Mouse (Mus musculus): ENCODE measurements around the gene Sgk2. TPM values are rescaled to one million over a fixed set of nuclear protein-coding genes. Genes with fewer than 3 reads are reported as not detected.
"Not testable (repeated sequence)": the region's sequence is repeated elsewhere in the genome, so short reads cannot be mapped to it uniquely, and the experiment has no call there.

The Sgk2 gene
- polyA plus RNA-seq, 1 experiment from 2014 or later, result 1.2 TPM

GRCm38 (mm10) chr2:163051691-163052090 is 64.6 kb downstream of the Sgk2 start:
- Histone ChIP-seq H3K9ac (ENCODE audit: low read depth, low read length) (no peak overlapping the region), H3K9me3 (ENCODE audit: control insufficient read depth, low read length) (no peaks in the 10 kb centered on the region), H3K27me3 (replicated peaks; ENCODE audit: control insufficient read depth, insufficient read depth, low read length) (no peaks in the 10 kb centered on the region), H3K4me1 (ENCODE audit: control insufficient read depth, insufficient read depth, low read length) (peaks cover 21% of the 10 kb centered on the region), H3K27ac (ENCODE audit: low read length) (no peak overlapping the region), H3K4me3 (ENCODE audit: low read length) (no peak overlapping the region), H3K4me2 (ENCODE audit: low read depth, low read length) (no peak overlapping the region), H3K36me3 (ENCODE audit: control insufficient read depth, insufficient read depth, low read length) (peaks cover 3% of the 10 kb centered on the region; the same call in 1 of the 2 replicates)
- WGBS, result 58% methylated on average over 1 of the region's 1 CpGs
- no peak for ATAC-seq

DNA sequence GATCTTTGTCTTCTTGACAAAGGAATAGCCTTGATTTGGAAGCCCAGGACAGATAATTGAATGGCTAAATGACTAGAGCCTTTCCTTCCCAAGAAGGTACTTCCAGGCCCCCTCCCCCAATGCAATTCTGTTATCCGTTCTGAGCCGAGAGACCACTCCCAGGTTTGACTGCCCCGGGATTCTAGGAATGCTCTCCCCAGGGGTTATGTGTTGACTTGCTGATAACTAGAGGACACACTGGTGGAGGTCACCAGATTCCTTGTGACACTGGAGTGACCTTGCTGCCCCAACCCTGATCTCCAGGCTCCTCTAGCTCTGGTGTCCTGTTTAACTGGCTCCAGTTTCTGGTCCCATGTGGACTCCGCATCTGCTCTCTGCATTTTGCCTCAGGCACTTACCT is 65.0 kb downstream of the Sgk2 start:
- H3K9me3 ChIP-seq (ENCODE audit: control insufficient read depth, low read length), result no peaks in the 10 kb centered on the region
- H3K36me3 ChIP-seq (ENCODE audit: control insufficient read depth, insufficient read depth, low read length), result peaks cover 2% of the 10 kb centered on the region; the same call in 1 of the 2 replicates
- 49% methylated on average over 4 of the region's 4 CpGs for WGBS
- no peak overlapping the region for H3K4me2 ChIP-seq (ENCODE audit: low read depth, low read length)
- peaks cover 21% of the 10 kb centered on the region for H3K4me1 ChIP-seq (ENCODE audit: control insufficient read depth, insufficient read depth, low read length)
- no peak overlapping the region for H3K4me3 ChIP-seq (ENCODE audit: low read length)
- H3K9ac ChIP-seq (ENCODE audit: low read depth, low read length), result no peak overlapping the region
- ATAC-seq, result no peak
- no peaks in the 10 kb centered on the region for H3K27me3 ChIP-seq (replicated peaks; ENCODE audit: control insufficient read depth, insufficient read depth, low read length)
- H3K27ac ChIP-seq (ENCODE audit: low read length), result no peak overlapping the region

- H3K9ac ChIP-seq (ENCODE audit: low read depth, low read length), result no peak overlapping the region
- H3K27ac ChIP-seq (ENCODE audit: low read length), result no peak overlapping the region
- no peaks in the 10 kb centered on the region for H3K36me3 ChIP-seq (ENCODE audit: control insufficient read depth, insufficient read depth, low read length)
- H3K4me3 ChIP-seq (ENCODE audit: low read length), result no peak overlapping the region
- no peak for ATAC-seq
- H3K27me3 ChIP-seq (replicated peaks; ENCODE audit: control insufficient read depth, insufficient read depth, low read length), result no peaks in the 10 kb centered on the region
- H3K9me3 ChIP-seq (ENCODE audit: control insufficient read depth, low read length), result no peaks in the 10 kb centered on the region
- 78% methylated on average over 4 of the region's 4 CpGs for WGBS
- no peak overlapping the region for H3K4me2 ChIP-seq (ENCODE audit: low read depth, low read length)
- H3K4me1 ChIP-seq (ENCODE audit: control insufficient read depth, insufficient read depth, low read length), result peaks cover 21% of the 10 kb centered on the region
Observed at GRCm38 (mm10) chr2:163052826-163053225, 65.7 kb downstream of the Sgk2 start.

DNA sequence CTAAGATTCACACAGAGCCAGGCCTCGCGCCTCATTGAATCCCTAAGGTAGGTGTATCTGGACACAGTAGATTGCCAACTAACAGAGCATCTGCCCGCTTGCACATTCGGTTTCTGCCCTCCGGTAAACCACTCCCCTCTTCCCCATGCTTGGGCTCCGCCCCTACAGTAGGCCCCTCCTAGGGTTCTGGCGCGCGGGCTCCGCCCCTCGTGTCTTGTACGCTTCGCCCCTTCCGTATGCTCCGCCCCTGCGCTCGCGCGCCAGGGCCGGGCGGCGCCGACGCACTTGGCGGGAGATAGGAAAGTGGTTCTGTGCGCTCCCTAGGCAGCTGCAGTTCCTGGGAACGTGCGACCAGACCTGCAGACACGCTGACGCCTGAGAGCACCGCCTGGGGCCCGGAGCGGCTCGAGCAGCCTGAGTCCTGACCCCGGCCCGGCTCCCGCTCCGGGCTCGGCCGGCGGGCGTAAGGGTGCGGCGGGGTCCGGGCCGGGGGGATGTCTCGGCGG is 67.3 kb downstream of the Sgk2 start, which contains the start of gene Mybl2:
Gene Mybl2, plus strand, starts transcription at position 353 of the 506 bp plus-strand sequence.
- Histone ChIP-seq H3K9me3 (ENCODE audit: control insufficient read depth, low read length) (no peaks in the 10 kb centered on the region), H3K36me3 (ENCODE audit: control insufficient read depth, insufficient read depth, low read length) (no peaks in the 10 kb centered on the region), H3K4me2 (ENCODE audit: low read depth, low read length) (peak within 1 kb of the TSS; percentile 98), H3K4me1 (ENCODE audit: control insufficient read depth, insufficient read depth, low read length) (peaks cover 21% of the 10 kb centered on the region), H3K9ac (ENCODE audit: low read depth, low read length) (peak within 1 kb of the TSS; percentile 77), H3K27ac (ENCODE audit: low read length) (peak within 1 kb of the TSS; percentile 28), H3K4me3 (ENCODE audit: low read length) (peak within 1 kb of the TSS; percentile 77), H3K27me3 (replicated peaks; ENCODE audit: control insufficient read depth, insufficient read depth, low read length) (no peaks in the 10 kb centered on the region)
- WGBS, result under 1% methylated on average over 48 of the region's 48 CpGs
- peak; percentile 99 for ATAC-seq

DNA sequence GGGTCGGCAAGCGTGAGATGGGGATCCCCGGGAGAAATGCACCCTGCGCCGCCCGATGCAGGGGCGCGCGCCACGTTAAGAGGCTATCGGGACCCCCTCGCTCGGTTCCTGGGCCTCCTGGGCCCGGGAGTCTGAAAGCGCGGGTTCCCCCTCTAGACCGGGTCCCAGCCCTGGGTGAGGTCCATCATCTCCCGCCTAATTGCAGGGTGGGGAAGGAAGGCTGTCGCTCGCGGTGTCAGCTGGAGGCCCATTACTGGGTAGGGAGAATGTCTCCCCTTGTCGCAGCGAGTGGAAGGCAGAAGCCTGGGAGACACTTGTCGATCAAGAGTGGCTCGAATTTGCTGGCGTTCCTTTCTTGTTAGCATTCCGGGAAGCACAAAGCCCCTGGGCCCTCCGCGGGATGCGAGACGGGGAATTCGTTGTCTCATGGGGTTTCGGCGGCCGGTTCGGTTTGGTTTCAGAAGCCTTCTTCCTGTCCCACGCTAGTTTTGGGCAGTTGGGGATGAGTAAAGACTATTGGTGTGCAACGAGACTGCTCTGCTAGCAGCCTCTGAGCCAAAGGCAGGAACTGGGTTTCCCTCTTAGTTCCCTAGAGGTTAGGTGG is 67.9 kb downstream of the Sgk2 start:
- ATAC-seq, result peak; percentile 66
- H3K4me1 ChIP-seq (ENCODE audit: control insufficient read depth, insufficient read depth, low read length), result peaks cover 21% of the 10 kb centered on the region
- no peaks in the 10 kb centered on the region for H3K27me3 ChIP-seq (replicated peaks; ENCODE audit: control insufficient read depth, insufficient read depth, low read length)
- H3K9ac ChIP-seq (ENCODE audit: low read depth, low read length), result peak overlapping the region; percentile 77
- no peaks in the 10 kb centered on the region for H3K36me3 ChIP-seq (ENCODE audit: control insufficient read depth, insufficient read depth, low read length)
- peak overlapping the region; percentile 77 for H3K4me3 ChIP-seq (ENCODE audit: low read length)
- H3K9me3 ChIP-seq (ENCODE audit: control insufficient read depth, low read length), result no peaks in the 10 kb centered on the region
- under 1% methylated on average over 36 of the region's 38 CpGs for WGBS
- peak overlapping the region; percentile 28 for H3K27ac ChIP-seq (ENCODE audit: low read length)
- H3K4me2 ChIP-seq (ENCODE audit: low read depth, low read length), result peak overlapping the region; percentile 98

GRCm38 (mm10) chr2:163055715-163056114 is 68.6 kb downstream of the Sgk2 start:
- Histone ChIP-seq H3K27ac (ENCODE audit: low read length) (no peak overlapping the region), H3K36me3 (ENCODE audit: control insufficient read depth, insufficient read depth, low read length) (no peaks in the 10 kb centered on the region), H3K9me3 (ENCODE audit: control insufficient read depth, low read length) (no peaks in the 10 kb centered on the region), H3K27me3 (replicated peaks; ENCODE audit: control insufficient read depth, insufficient read depth, low read length) (no peaks in the 10 kb centered on the region), H3K9ac (ENCODE audit: low read depth, low read length) (peak overlapping the region; percentile 77), H3K4me3 (ENCODE audit: low read length) (peak overlapping the region; percentile 77), H3K4me2 (ENCODE audit: low read depth, low read length) (peak overlapping the region; percentile 98), H3K4me1 (ENCODE audit: control insufficient read depth, insufficient read depth, low read length) (peaks cover 21% of the 10 kb centered on the region)
- no peak for ATAC-seq
- WGBS, result 34% methylated on average over 5 of the region's 5 CpGs

DNA sequence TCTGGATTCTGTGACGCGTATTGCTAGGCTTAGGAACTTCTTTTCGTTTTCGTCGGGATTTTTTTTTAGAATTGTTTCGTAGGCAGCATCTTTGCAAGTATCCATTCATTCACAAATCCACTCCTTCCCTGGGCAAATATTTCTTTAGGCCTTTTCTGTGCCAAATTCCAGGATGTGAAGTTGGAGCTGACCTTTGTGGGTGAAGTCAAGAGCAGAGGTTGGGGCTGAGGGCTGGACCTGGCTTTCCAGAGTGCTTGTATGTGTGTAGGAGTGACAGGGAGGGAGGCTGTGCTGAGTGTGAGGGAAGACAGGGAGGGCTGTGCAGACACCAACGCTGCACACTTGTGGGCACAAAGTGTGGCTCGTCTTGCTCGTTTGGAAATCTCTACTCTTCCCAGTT is 69.5 kb downstream of the Sgk2 start:
- ATAC-seq, result no peak
- no peak overlapping the region for H3K4me2 ChIP-seq (ENCODE audit: low read depth, low read length)

GRCm38 (mm10) chr2:163058981-163059380 is 71.9 kb downstream of the Sgk2 start:
- not testable (repeated sequence) for H3K27ac ChIP-seq (ENCODE audit: low read length); H3K4me3 ChIP-seq (ENCODE audit: low read length); H3K9me3 ChIP-seq (ENCODE audit: control insufficient read depth, low read length); H3K36me3 ChIP-seq (ENCODE audit: control insufficient read depth, insufficient read depth, low read length); H3K9ac ChIP-seq (ENCODE audit: low read depth, low read length); ATAC-seq; H3K27me3 ChIP-seq (replicated peaks; ENCODE audit: control insufficient read depth, insufficient read depth, low read length); H3K4me2 ChIP-seq (ENCODE audit: low read depth, low read length)
- H3K4me1 ChIP-seq (ENCODE audit: control insufficient read depth, insufficient read depth, low read length), result peaks cover 17% of the 10 kb centered on the region
- WGBS, result 90% methylated on average over 7 of the region's 7 CpGs

More for the DNA sequence above, 69.5 kb downstream of the Sgk2 start:
- H3K36me3 ChIP-seq (ENCODE audit: control insufficient read depth, insufficient read depth, low read length), result no peaks in the 10 kb centered on the region
- H3K4me1 ChIP-seq (ENCODE audit: control insufficient read depth, insufficient read depth, low read length), result peaks cover 21% of the 10 kb centered on the region
- H3K27ac ChIP-seq (ENCODE audit: low read length), result no peak overlapping the region
- H3K4me3 ChIP-seq (ENCODE audit: low read length), result no peak overlapping the region
- no peak overlapping the region for H3K9ac ChIP-seq (ENCODE audit: low read depth, low read length)
- no peaks in the 10 kb centered on the region for H3K9me3 ChIP-seq (ENCODE audit: control insufficient read depth, low read length)
- no peaks in the 10 kb centered on the region for H3K27me3 ChIP-seq (replicated peaks; ENCODE audit: control insufficient read depth, insufficient read depth, low read length)
- 85% methylated on average over 9 of the region's 9 CpGs for WGBS

DNA sequence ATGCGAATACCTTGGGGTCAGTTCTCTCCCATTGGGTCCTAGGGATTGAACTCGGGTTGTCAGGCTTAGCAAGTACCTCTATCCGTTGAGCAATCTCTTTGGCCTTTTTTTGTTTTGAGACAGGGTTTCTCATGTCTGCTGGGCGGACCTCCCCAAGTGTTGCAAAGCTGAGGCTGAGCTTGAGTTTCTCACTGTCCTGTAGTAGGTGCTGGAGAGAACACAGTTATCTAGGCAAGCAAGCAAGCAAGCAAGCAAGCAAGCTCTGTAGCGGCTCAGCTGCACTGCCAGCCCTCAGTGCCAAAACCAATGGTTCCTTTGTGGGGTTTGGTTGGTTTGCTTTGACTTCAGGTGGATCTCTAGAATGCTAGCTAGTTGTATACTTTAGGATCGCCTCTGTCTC is 73.5 kb downstream of the Sgk2 start:
- no peak overlapping the region for H3K27ac ChIP-seq (ENCODE audit: low read length)
- no peak overlapping the region for H3K4me3 ChIP-seq (ENCODE audit: low read length)
- no peak for ATAC-seq
- 84% methylated on average over 6 of the region's 6 CpGs for WGBS
- H3K36me3 ChIP-seq (ENCODE audit: control insufficient read depth, insufficient read depth, low read length), result no peaks in the 10 kb centered on the region
- H3K9me3 ChIP-seq (ENCODE audit: control insufficient read depth, low read length), result no peaks in the 10 kb centered on the region
- no peak overlapping the region for H3K4me2 ChIP-seq (ENCODE audit: low read depth, low read length)
- H3K4me1 ChIP-seq (ENCODE audit: control insufficient read depth, insufficient read depth, low read length), result peaks cover 7% of the 10 kb centered on the region
- H3K27me3 ChIP-seq (replicated peaks; ENCODE audit: control insufficient read depth, insufficient read depth, low read length), result no peaks in the 10 kb centered on the region
- no peak overlapping the region for H3K9ac ChIP-seq (ENCODE audit: low read depth, low read length)
